Comparison of ENCODE assay signal across 24 mouse cellular contexts in the genomic region with DNA sequence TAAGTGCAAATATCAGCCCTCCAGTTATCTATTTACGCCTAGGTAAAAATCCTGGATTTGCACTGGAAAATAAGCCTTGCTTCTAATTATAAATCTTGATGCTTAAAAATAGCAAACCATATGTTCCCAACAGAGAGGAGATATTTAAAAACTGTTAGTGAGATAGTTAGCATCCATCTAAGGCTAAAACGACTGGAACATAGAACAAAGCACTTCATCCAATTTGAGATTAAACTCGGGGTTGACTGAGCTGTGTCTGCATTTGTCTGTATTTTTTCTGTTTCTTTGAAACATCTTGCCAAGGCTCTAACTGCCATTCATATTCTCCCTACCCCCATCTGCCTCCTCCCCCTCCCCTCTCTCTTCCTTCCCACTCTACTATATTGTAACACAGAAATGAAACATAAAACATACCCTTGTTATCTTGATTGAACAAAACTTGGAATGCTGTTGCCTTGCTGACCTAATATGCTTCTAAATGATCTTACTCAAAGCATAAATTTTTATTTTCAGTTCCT. TPM values are rescaled to one million over a fixed set of nuclear protein-coding genes. Genes with fewer than 3 reads are reported as not detected.
A peak's percentile ranks its signal among the peaks of the same experiment; 100 is the strongest.
DNase-seq lines count a peak whose midpoint lies in the region; ATAC-seq lines count a peak whose summit lies in the region.
"Had no signal": no experiment of that assay in that cellular context is flagged by ENCODE, and none has a peak within 500 bp of the region (broad histone marks: within the 10 kb centered on the region; RNA-seq: fewer than 3 reads in every experiment).

No protein-coding gene starts in this region.

- peak; percentile 38; the same call in 1 of the 2 replicates for ATAC-seq in forebrain, embryonic 13.5 days
- ATAC-seq in forebrain, embryonic 12.5 days (ENCODE audit: low FRiP score), result no peak
- peak; percentile 67; the same call in 1 of the 2 replicates for ATAC-seq in forebrain, embryonic 15.5 days (replicated peaks)
- ATAC-seq in forebrain, embryonic 16.5 days, result peak; percentile 79
- no peak for ATAC-seq in hindbrain, embryonic 12.5 days (ENCODE audit: low FRiP score)
- ATAC-seq in hindbrain, embryonic 16.5 days, result no peak
- ATAC-seq: activated CD4-positive, CD25-positive, alpha-beta regulatory T cell, adult 4 months; CD4-positive, CD25-positive, alpha-beta regulatory T cell, adult 4 months; Patski had no signal

- no peaks in the 10 kb centered on the region for H3K9me3 ChIP-seq in forebrain, embryonic 13.5 days (replicated peaks)
- H3K9me3 ChIP-seq in forebrain, embryonic 12.5 days, result no peaks in the 10 kb centered on the region
- H3K9me3 ChIP-seq in forebrain, embryonic 15.5 days, result no peaks in the 10 kb centered on the region
- no peaks in the 10 kb centered on the region for H3K9me3 ChIP-seq in forebrain, embryonic 10.5 days
- no peaks in the 10 kb centered on the region for H3K9me3 ChIP-seq in forebrain, embryonic 16.5 days (ENCODE audit: control insufficient read depth, low read length)
- no peaks in the 10 kb centered on the region for H3K9me3 ChIP-seq in hindbrain, embryonic 12.5 days (replicated peaks)
- H3K9me3 ChIP-seq in hindbrain, embryonic 16.5 days (ENCODE audit: control insufficient read depth, low read length), result no peaks in the 10 kb centered on the region
- H3K9me3 ChIP-seq: embryonic facial prominence, embryonic 10.5 days; embryonic facial prominence, embryonic 12.5 days; G1E had no signal

- no peaks in the 10 kb centered on the region for H3K4me1 ChIP-seq in forebrain, embryonic 13.5 days
- no peaks in the 10 kb centered on the region for H3K4me1 ChIP-seq in forebrain, embryonic 12.5 days
- 0 out of 2 replicates have a peak, but pooled peaks cover 3% of the 10 kb centered on the region for H3K4me1 ChIP-seq in forebrain, embryonic 15.5 days
- no peaks in the 10 kb centered on the region for H3K4me1 ChIP-seq in forebrain, embryonic 10.5 days
- peaks cover 3% of the 10 kb centered on the region for H3K4me1 ChIP-seq in forebrain, embryonic 16.5 days (replicated peaks; ENCODE audit: control insufficient read depth, insufficient read depth, low read length)
- no peaks in the 10 kb centered on the region for H3K4me1 ChIP-seq in hindbrain, embryonic 12.5 days
- H3K4me1 ChIP-seq in hindbrain, embryonic 16.5 days (ENCODE audit: control insufficient read depth, insufficient read depth, low read depth, low read length), result no peaks in the 10 kb centered on the region

- no peaks in the 10 kb centered on the region for H3K36me3 ChIP-seq in forebrain, embryonic 13.5 days (ENCODE audit: poor library complexity, severe bottlenecking)
- no peaks in the 10 kb centered on the region for H3K36me3 ChIP-seq in forebrain, embryonic 12.5 days (replicated peaks)
- H3K36me3 ChIP-seq in forebrain, embryonic 15.5 days, result no peaks in the 10 kb centered on the region
- H3K36me3 ChIP-seq in forebrain, embryonic 10.5 days (replicated peaks), result no peaks in the 10 kb centered on the region
- no peaks in the 10 kb centered on the region for H3K36me3 ChIP-seq in forebrain, embryonic 16.5 days (ENCODE audit: control insufficient read depth, insufficient read depth)
- no peaks in the 10 kb centered on the region for H3K36me3 ChIP-seq in hindbrain, embryonic 12.5 days
- no peaks in the 10 kb centered on the region for H3K36me3 ChIP-seq in hindbrain, embryonic 16.5 days (ENCODE audit: control insufficient read depth, insufficient read depth, low read length)
- H3K36me3 ChIP-seq: embryonic facial prominence, embryonic 10.5 days; embryonic facial prominence, embryonic 12.5 days; G1E had no signal

- no peak overlapping the region for H3K4me2 ChIP-seq in forebrain, embryonic 13.5 days
- H3K4me2 ChIP-seq in forebrain, embryonic 12.5 days, result no peak overlapping the region
- H3K4me2 ChIP-seq in forebrain, embryonic 15.5 days (replicated peaks), result no peak overlapping the region
- no peak overlapping the region for H3K4me2 ChIP-seq in forebrain, embryonic 16.5 days (ENCODE audit: low read length)
- H3K4me2 ChIP-seq in hindbrain, embryonic 12.5 days (replicated peaks), result no peak overlapping the region
- H3K4me2 ChIP-seq in hindbrain, embryonic 16.5 days (ENCODE audit: low read length), result no peak overlapping the region
- H3K4me2 ChIP-seq: embryonic facial prominence, embryonic 12.5 days had no signal

- WGBS in forebrain, embryonic 13.5 days, result 85% methylated on average over 3 of the region's 3 CpGs
- WGBS in forebrain, embryonic 12.5 days, result 79% methylated on average over 3 of the region's 3 CpGs
- whole genome bisulfite sequencing in forebrain, embryonic 15.5 days, result 64% methylated on average over 3 of the region's 3 CpGs
- 89% methylated on average over 3 of the region's 3 CpGs for WGBS in forebrain, embryonic 10.5 days
- WGBS in forebrain, embryonic 16.5 days, result 48% methylated on average over 3 of the region's 3 CpGs
- WGBS in hindbrain, embryonic 12.5 days, result 80% methylated on average over 3 of the region's 3 CpGs
- 75% methylated on average over 3 of the region's 3 CpGs for WGBS in hindbrain, embryonic 16.5 days

- no peaks in the 10 kb centered on the region for H3K27me3 ChIP-seq in forebrain, embryonic 13.5 days
- no peaks in the 10 kb centered on the region for H3K27me3 ChIP-seq in forebrain, embryonic 12.5 days
- no peaks in the 10 kb centered on the region for H3K27me3 ChIP-seq in forebrain, embryonic 15.5 days
- no peaks in the 10 kb centered on the region for H3K27me3 ChIP-seq in forebrain, embryonic 10.5 days (ENCODE audit: poor library complexity, severe bottlenecking)
- no peaks in the 10 kb centered on the region for H3K27me3 ChIP-seq in forebrain, embryonic 16.5 days (replicated peaks; ENCODE audit: control insufficient read depth, insufficient read depth, low read length)
- no peaks in the 10 kb centered on the region for H3K27me3 ChIP-seq in hindbrain, embryonic 12.5 days
- H3K27me3 ChIP-seq in hindbrain, embryonic 16.5 days (replicated peaks; ENCODE audit: control insufficient read depth, insufficient read depth, low read length), result no peaks in the 10 kb centered on the region
- H3K27me3 ChIP-seq: CH12.LX; embryonic facial prominence, embryonic 12.5 days had no signal

- DNase-seq in forebrain, embryonic 10.5 days (ENCODE audit: extremely low spot score, low spot score), result no peak
- peak; percentile 26 for DNase-seq in brain, adult 2 months (ENCODE audit: low read depth, low spot score)
- DNase-seq: adrenal gland, adult 2 months; adrenal gland, postnatal 10 days; adrenal gland, postnatal 25 days; B cell, adult 2 months; cerebellum, adult 11-12 months; cerebellum, adult 2 months; cerebellum, adult 9-10 months; cerebellum, postnatal 10 days; cerebellum, postnatal 25 days had no signal

- H3K9ac ChIP-seq in forebrain, embryonic 13.5 days, result no peak overlapping the region
- H3K9ac ChIP-seq in forebrain, embryonic 12.5 days, result no peak overlapping the region
- no peak overlapping the region for H3K9ac ChIP-seq in forebrain, embryonic 15.5 days (replicated peaks)
- no peak overlapping the region for H3K9ac ChIP-seq in forebrain, embryonic 16.5 days (replicated peaks; ENCODE audit: low read depth, low read length)
- no peak overlapping the region for H3K9ac ChIP-seq in hindbrain, embryonic 12.5 days
- no peak overlapping the region for H3K9ac ChIP-seq in hindbrain, embryonic 16.5 days (ENCODE audit: low read depth, low read length)
- H3K9ac ChIP-seq: embryonic facial prominence, embryonic 12.5 days had no signal

- no peak overlapping the region for H3K27ac ChIP-seq in forebrain, embryonic 13.5 days
- no peak overlapping the region for H3K27ac ChIP-seq in forebrain, embryonic 12.5 days
- peak overlapping the region; percentile 60 for H3K27ac ChIP-seq in forebrain, embryonic 15.5 days (replicated peaks)
- H3K27ac ChIP-seq in forebrain, embryonic 10.5 days, result no peak overlapping the region
- peak overlapping the region; percentile 50; the same call in 1 of the 2 replicates for H3K27ac ChIP-seq in forebrain, embryonic 16.5 days (ENCODE audit: low read length)
- H3K27ac ChIP-seq in hindbrain, embryonic 12.5 days, result no peak overlapping the region
- H3K27ac ChIP-seq in hindbrain, embryonic 16.5 days (ENCODE audit: low read depth, low read length), result no peak overlapping the region
- H3K27ac ChIP-seq: embryonic facial prominence, embryonic 10.5 days; embryonic facial prominence, embryonic 12.5 days had no signal

- H3K4me3 ChIP-seq in forebrain, embryonic 13.5 days, result no peak overlapping the region
- H3K4me3 ChIP-seq in forebrain, embryonic 12.5 days (replicated peaks), result no peak overlapping the region
- no peak overlapping the region for H3K4me3 ChIP-seq in forebrain, embryonic 15.5 days
- H3K4me3 ChIP-seq in forebrain, embryonic 10.5 days, result no peak overlapping the region
- H3K4me3 ChIP-seq in forebrain, embryonic 16.5 days (replicated peaks; ENCODE audit: low read length), result no peak overlapping the region
- H3K4me3 ChIP-seq in hindbrain, embryonic 12.5 days, result no peak overlapping the region
- H3K4me3 ChIP-seq in hindbrain, embryonic 16.5 days (ENCODE audit: low read length), result no peak overlapping the region
- H3K4me3 ChIP-seq: embryonic facial prominence, embryonic 10.5 days; embryonic facial prominence, embryonic 12.5 days had no signal

RNA-seq across cellular contexts. Expression of a gene that starts 10.3 kb away (rescaled TPM):
- polyA plus RNA-seq in forebrain, embryonic 13.5 days (2015; fragmentation: Nextera tagmentation; extraction: Ambion mirVana), result 17.1 and 18.5 TPM in 2 replicates
- polyA plus RNA-seq in forebrain, embryonic 12.5 days (2016; fragmentation: Nextera tagmentation; extraction: Ambion mirVana), result 5.0 and 5.4 TPM in 2 replicates
- polyA plus RNA-seq in forebrain, embryonic 15.5 days (2015; fragmentation: Nextera tagmentation; extraction: Ambion mirVana), result 82.7 and 117 TPM in 2 replicates
- 1.1 and 1.3 TPM in 2 replicates for polyA plus RNA-seq in forebrain, embryonic 10.5 days (2016; fragmentation: Nextera tagmentation; extraction: Ambion mirVana)
- 159 and 183 TPM in 2 replicates for polyA plus RNA-seq in forebrain, embryonic 16.5 days (2015; fragmentation: Nextera tagmentation; extraction: Ambion mirVana)
- 4.5 and 7.2 TPM in 2 replicates for polyA plus RNA-seq in hindbrain, embryonic 12.5 days (2016; fragmentation: Nextera tagmentation; extraction: Ambion mirVana)
- polyA plus RNA-seq in hindbrain, embryonic 16.5 days (2015; fragmentation: Nextera tagmentation; extraction: Ambion mirVana), result 44.9 and 49.9 TPM in 2 replicates
- polyA plus RNA-seq: activated CD4-positive, CD25-positive, alpha-beta regulatory T cell, adult 4 months; CD4-positive, CD25-positive, alpha-beta regulatory T cell, adult 4 months; G1E had no signal

Comparison
In these comparisons a context has a peak if more than half of its experiments do, and no peak if none do; other contexts are left out.
1. ATAC-seq: peak in forebrain, embryonic 13.5 days (single experiment), forebrain, embryonic 15.5 days (single experiment) and forebrain, embryonic 16.5 days (single experiment); none in forebrain, embryonic 12.5 days (single experiment), hindbrain, embryonic 12.5 days (single experiment) and hindbrain, embryonic 16.5 days (single experiment).
2. H3K27ac ChIP-seq: peak in forebrain, embryonic 15.5 days (single experiment) and forebrain, embryonic 16.5 days (single experiment); none in forebrain, embryonic 13.5 days (single experiment), forebrain, embryonic 12.5 days (single experiment), forebrain, embryonic 10.5 days (single experiment), hindbrain, embryonic 12.5 days (single experiment) and hindbrain, embryonic 16.5 days (single experiment).